Mouse (Mus musculus) c-Kit-negative CD71-positive TER-119-positive erythroid progenitor cells, embryonic 14.5 days (primary cell): ENCODE results near the gene Cnih4.

ENCODE experiments used
- DNase-seq: peaks from one replicate; pipeline ENCODE4 v3.0.0-alpha.2; 2013; ENCODE audit warnings: low read depth, low spot score

Cnih4 gene

GRCm38 (mm10) chr1:181143950-181144836 lies at the start of gene Cnih4, which contains the start of gene Nvl:
Cnih4 (plus strand) TSS chr1:181144693.
Nvl (minus strand) TSS chr1:181144204.
- peak; percentile 78 for DNase-seq

DNA sequence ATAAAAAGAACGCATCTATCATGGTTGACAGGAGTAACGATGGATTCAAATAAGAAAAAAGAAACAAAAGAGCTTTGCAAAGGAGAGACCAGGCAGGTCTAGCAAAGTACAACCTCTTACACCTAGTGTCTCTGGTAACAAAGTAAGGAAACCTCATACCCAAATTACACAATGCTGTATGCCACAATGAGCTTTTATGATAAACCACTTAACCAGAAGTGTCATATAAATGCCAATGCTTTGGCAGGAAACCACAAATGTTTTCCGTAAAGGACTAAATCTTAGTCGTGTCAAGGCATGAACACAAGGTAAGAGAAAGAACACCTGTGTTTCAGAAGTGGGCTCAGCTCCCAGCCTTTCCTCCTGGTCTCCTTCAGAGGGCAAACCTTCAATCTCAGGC lies 27.4 kb upstream of the Cnih4 start:
- DNase-seq, result no peak

GRCm38 (mm10) chr1:181124145-181124544 lies 20.3 kb upstream of the Cnih4 start:
- no peak for DNase-seq

DNA sequence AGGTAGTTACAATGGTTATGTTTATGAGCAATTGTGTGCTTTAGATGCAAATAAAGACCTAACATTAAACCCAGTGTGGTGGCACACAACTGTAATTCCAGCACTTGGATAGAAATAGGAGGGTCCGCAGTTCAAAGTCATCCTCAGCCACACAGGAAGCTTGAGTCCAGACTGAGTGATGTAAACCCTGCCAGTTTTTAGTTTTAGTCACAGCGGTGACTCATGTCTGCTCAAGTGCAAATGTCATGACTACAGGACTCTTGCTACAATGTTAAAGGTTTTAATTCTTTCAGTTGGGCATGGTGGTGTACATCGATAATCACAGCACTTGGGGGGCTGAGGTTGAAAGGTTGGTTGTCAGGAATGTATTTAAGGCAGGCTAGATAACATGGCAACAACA lies 18.6 kb upstream of the Cnih4 start:
- DNase-seq, result no peak

DNA sequence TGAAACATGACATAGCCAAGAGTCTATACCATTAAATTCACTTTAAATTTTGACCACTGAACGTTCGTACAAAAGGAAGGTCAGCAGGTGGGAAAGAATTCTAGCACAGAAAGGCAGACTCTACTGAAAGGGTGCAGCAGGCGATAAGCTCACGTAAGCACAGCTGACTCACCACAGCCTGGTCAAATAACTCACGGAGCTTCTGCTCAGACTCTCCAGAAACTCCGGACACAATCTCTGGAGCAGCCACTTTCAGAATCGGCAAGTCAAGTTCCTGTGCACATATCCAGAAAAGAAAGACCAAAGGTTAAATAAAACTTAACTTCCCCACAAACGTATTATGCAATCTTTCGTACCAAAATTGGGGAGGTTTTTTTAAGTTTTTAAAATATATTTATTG lies 17.7 kb upstream of the Cnih4 start:
- no peak for DNase-seq

DNA sequence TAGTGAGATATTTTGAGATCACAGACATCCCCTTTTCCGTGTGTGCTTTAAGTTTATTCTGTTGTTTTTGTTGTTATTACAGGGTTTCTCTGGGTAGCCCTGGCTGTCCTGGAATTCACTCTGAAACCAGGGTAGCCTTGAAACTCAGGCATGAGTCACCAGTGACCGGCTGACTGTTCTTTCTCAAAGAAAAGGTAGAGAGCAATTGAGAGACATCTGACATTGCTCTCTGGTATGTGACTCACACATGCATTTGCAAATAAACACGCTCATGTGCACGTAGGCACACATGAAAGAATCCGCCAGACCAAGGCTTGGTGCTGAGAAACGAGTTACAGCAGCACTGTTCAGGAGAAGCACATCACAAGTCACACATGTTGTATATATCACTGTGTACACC lies 12.6 kb upstream of the Cnih4 start:
- DNase-seq, result no peak

DNA sequence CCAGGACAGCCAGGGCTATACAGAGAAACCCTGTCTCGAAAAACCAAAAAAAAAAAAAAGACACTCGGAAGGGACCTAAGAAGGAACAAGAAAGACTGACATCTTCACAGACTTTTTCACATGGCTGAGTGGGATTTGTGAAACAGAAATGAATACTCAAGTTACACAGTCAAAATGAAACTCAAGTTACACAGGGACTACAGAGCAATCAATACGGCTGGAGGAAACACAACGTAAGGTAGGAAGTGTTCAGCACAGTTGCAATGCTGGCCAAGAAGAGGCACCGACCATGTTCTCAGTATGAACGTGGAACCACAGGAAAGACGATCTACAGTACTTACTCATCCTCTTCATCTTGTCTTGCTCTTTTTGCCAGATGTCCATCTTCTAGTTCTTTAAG lies 5.8 kb upstream of the Cnih4 start:
- DNase-seq, result no peak

DNA sequence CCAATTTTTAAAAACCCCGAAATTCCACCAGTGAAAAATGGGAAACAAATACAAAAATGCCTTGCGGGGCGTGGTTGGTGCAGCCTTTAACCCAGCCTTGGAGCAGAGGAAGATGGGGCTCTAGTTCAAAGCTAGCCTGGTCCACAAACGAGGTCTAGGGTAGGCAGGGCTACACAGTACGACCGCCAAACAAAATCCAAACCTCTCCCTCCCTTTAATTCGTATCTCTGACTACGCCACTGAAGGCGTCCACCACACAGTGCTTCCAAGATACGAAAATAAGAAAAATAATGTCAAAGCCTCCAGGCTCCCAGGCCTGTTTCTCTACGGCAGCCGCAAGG lies 914 bp upstream of the Cnih4 start:
- DNase-seq, result no peak

GRCm38 (mm10) chr1:181144966-181145365 lies 473 bp downstream of the Cnih4 start:
- DNase-seq, result no peak

DNA sequence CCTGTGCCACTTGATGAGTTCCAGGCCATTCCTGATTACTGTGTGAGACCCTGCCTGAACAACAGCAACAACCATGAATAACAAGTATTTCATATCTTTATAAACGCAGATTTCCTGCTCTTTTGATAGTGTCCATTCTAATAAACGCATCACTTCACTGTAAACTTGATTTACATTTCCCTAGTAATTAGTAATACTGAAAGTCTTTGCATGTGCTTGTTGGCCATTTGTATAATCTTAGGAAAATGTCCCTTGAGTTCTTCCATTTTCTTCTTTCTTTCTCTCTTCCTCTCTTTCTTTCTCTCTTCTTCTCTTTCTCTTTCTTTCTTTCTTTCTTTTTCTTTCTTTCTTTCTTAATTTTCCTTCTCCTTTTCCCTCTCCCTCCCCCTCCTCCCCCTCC lies 1.7 kb downstream of the Cnih4 start:
- no peak for DNase-seq

DNA sequence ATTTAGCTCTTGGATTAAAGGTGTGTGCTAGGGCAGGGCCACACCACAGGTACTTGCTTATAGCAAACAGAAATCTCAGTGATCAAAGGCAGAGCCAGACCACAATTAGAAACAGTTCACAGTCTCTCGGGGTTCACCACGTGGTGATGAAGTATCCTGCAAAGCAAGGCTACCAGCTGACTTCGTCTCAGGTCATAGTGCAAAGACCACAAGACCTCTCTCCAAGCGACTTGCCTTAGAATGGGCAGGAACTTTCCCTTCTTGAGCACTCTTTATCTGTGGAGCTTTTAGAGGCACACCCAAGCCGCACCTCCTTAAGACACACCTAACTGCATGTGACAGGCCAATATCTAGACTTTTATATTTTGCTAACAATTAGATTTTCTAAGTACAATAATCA lies 4.0 kb downstream of the Cnih4 start:
- peak; percentile 55 for DNase-seq

DNA sequence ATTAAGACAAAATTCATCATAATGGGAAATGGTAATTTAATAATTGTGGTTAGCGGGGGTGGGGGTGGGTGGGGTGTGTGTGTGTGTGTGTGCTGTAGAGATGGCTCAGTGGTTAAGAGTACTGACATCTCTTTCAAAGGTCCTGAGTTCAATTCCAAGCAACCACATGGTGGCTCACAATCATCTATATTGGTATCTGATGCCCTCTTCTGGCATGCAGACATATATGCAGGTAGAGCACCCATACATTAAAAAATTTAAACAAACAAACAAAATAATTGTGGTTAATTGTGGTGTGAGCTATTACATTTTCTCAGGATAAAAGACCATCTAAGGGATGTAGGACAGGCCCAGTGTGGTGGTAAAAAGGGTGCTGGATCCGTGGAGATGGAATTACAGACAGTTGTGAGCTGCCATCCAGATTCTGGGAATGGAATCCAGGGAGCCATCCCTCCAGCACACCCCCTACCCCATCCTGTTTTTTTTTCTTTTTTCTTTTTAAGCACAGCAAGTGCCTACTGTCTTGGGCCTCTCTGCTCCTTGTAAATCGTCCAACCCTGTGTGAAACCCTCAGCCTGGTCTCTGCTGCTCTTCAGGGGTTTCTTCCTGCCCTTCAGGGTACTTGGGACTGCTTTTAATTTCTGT lies 5.0 kb downstream of the Cnih4 start:
- DNase-seq, result no peak

GRCm38 (mm10) chr1:181150431-181150826 lies 5.9 kb downstream of the Cnih4 start:
- no peak for DNase-seq

DNA sequence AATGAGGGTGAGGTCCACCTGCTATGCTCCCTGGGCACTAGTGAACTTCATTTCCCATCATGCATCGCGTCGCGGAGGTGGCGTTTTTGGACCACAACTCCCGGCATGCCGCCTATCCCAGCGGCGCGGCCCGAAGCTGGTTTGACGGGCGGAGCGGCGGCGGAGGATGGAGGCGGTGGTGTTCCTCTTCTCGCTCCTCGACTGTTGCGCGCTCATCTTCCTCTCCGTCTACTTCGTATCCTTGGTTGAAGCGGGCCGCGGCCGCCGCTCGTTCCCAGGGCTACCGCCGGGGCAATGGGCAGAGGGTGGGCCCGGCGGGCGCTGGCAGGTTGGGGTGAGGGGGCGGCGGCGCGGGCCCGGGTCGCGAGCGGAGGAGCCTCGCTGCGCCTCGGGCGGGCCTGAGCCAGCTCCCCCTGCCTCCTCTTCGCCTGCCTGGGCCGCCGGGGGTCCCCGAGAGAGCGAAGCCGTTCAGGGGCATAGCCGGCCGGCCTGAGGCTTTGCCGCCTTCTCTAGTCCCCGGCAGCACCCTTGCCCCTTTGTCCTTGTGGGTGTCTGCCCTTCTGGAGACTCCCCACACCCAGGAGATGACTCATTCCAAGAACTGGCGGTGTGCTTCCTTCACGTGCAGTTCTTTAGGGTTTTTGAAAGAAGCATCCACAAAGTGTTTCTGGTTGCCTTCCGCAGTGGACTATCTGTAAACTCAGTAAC lies 6.5 kb downstream of the Cnih4 start:
- DNase-seq, result peak; percentile 88

DNA sequence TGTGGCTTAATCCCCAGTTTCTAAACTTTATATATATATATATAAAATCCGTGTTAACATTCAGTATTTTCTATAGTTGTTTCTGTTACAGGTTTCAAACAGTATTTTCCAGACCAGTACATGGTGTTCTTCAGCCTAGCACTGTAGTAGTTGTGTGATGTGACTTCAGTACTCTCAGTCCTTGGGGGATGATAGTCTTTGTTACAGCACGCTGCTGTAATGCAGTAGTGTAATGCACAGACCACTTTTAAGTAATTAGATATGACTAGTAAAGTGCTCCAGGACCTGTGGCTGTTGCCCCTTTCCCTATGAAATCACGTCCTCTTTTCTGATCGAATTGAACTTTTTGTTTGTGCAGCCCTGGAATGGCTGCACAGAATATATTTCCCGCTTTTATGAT lies 7.0 kb downstream of the Cnih4 start:
- no peak for DNase-seq

DNA sequence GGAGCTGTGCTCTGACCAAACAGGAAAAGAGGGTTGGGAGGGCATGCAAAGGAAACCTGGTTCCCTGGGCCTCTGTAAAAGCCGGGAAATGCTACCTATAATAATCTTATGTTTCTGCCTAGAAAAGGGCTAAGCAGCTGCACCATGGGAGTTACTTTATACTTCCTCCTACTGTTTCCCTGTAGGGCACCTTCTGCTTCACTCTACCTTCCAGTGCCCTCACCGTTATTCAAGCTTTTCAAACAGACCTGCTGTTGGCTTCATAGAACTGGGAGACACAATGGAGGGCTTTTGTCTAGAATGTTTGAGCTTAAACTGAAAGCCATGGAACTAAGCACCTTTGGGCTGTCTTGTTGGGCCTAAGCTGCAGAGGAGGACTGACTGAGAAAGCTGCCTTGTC lies 23.3 kb downstream of the Cnih4 start:
- no peak for DNase-seq

DNA sequence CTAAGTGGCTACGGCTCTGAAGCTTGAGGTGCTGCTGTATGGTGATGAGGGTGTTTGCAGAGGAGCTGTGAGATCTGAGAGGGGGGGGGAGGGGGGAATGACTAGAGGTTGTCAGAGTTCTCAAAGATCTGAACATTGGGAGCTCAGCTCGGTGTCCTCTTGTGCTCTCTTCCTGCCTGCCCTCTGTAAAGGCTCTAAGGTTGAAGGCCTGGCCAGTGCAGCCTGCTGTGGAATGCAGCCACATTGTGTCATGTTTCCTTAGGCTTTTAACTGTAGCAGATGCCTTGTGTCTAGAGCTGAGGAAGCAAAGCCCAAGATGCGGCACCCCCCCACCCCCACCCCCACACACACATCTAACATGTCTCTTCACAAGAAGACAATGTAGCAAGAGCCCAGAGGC lies 23.9 kb downstream of the Cnih4 start:
- DNase-seq, result no peak

DNA sequence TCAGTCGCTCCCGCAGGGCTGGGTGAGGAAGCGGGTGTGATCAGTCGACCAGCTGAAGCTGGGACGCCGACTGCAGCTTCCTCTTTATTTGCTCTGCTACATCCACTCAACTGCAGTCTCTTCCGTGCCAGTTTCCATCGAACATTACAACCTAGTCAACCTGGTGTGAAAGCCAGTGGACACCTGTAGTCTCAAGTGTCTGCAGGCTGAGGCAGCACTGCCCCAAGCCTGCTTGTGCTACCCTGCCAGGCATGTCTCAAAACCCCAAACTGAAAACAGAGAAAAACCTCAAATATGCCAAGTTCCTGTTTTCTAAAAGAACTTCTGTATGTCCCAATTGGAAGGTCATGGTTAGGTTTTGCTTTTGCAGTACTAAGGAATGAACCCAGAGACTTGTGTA lies 25.7 kb downstream of the Cnih4 start:
- no peak for DNase-seq

- DNase-seq, result no peak
Measured at GRCm38 (mm10) chr1:181188925-181189324, 44.4 kb downstream of the Cnih4 start.

- no peak for DNase-seq
Measured at GRCm38 (mm10) chr1:181199446-181199845, 55.0 kb downstream of the Cnih4 start.

- no peak for DNase-seq
Measured at GRCm38 (mm10) chr1:181210147-181210546, 65.7 kb downstream of the Cnih4 start.

DNA sequence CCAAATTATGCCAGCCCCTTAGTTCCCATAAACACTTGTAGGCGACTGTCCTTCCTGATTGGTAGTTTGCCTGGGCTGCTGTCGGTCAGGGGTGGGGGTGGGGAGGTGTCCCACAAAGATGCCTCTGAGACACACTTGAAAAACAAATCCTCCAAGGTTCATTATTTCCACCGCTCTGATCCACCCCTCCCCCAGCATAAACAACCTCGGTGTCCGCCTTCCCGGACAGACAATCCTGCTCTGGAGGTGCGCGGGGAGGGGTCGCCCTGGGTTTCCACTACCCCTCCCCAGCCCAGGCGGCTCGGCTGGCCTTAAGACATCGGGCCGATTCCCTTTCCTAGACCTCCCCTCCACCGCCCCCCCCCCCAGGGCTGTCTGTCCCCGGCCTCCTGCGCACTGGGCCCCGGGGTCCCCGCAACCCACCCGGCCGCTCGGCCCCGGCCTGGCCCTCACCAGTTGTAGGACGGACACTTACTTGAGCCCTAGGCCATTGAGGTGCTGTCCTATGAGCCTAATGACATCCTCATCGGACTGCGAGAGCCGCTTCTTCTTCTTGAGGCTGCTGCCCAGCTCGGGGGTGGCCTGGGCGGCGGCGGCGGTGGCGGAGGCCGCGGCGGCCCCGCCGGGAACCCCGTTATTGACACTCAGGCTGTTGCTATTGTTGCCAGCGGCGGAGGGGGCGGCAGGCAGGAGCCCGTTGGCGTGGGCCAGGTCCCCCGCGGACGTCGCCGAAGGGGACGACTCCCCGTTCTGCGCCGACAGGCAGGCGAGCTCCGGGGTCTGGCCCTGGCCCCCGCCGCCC lies 66.3 kb downstream of the Cnih4 start:
- no peak for DNase-seq
